Mouse (Mus musculus) thymus, postnatal 25 days (tissue): ENCODE data around the gene Alyref2.
A peak's percentile ranks its signal among the peaks of the same experiment; 100 is the strongest.

Experiments used
- DNase-seq: peaks from one replicate; pipeline ENCODE4 v3.0.0; 2022

Gene Alyref2

DNA sequence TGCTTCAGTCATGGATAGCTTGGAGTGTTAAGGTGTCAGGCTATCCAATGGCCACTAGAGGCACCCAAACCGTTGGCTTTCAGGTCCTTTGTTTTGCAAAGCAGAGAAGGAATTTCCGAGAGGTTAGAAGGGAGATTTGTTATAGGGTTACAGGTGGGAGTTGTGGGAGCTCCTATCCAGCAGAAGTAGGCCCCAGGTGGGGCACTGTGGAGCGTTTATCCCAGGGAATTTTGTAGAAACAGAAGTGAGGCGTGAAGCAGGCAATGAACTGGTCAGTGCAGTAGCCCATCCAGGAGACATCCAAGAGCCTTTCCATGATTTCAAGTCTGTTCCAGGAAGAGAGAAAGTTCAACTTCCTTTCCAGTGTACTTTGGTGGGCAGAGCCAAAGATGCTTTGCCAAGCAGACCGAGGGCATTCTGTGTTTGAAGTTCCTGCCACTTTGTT, 1.6 kb upstream of the Alyref2 start:
- peak; percentile 18 for DNase-seq

DNA sequence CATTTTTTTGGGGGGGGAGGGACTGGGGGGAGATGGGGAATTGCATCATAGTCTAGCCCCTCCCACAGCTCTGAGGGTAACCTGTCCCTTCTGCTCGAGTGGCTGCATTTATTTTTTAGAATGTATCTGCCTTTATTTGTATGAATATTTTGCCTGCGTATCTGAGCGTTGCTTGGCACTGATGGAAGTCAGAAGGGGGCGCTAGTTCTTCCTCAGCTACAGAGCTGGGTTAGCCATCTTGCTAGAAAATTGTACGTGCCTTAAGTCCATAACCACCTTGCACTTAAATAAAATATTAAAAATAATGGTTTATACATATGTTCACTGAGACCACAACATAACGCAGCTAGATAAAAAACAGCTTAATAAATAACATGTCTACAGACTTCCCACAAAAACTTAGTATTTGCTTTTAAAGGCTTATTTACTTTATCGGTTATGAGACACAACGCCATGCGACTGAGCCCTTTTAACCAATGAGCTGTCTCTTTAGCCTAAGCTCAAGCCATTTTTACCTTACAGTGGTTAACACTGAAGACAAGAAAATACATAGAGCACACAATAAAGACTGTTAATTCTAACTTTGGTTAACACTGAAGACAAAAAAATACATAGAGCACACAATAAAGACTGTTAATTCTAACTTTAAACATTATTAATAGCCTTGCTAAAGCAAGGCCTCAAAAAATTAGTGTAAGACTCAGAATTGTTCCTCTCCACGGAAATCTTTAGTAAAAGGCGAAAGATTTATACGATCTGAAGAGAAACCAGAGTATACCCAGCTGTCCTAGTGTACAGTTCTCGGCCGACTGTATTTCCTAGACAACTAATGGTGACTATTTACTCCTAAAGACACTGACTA, 659 bp upstream of the Alyref2 start:
- DNase-seq: peak; percentile 47

DNA sequence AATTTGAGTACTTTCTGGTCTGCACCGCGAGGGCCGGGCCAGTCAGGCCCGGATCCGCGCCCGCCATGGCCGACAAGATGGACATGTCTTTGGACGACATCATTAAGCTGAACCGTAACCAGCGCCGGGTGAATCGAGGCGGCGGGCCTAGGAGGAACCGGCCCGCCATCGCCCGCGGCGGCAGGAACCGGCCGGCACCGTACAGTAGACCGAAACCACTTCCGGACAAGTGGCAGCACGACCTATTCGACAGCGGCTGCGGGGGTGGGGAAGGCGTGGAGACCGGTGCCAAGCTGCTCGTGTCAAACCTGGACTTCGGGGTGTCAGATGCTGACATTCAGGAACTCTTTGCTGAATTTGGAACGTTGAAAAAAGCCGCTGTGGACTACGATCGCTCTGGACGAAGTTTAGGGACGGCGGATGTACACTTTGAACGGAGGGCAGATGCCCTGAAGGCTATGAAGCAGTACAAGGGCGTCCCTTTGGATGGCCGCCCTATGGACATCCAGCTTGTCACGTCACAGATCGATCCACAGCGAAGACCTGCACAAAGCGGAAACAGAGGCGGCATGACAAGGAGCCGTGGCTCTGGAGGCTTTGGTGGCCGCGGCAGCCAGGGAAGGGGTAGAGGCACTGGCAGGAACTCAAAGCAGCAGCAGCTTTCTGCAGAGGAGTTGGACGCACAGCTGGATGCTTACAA, 464 bp downstream of the Alyref2 start:
- peak; percentile 73 for DNase-seq

DNA sequence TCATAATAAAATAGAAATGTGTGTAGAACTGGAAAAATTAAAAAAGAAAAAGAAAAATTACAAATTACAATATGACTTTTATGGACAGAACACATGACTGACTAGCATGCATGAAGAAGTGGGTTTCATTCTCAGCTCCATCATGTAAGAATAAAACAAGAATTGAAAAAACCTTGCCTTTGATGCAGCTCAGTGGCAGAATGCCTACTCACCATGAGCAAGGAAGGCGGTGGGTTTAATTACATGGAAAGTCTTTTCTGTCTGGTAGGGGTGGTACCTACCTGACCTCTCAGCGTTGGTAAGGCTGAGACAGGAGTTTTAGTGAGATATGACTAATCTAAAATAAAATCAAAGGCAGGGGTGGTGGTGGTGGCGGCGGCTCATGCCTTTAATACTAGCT, 1.3 kb downstream of the Alyref2 start:
- DNase-seq: no peak

DNA sequence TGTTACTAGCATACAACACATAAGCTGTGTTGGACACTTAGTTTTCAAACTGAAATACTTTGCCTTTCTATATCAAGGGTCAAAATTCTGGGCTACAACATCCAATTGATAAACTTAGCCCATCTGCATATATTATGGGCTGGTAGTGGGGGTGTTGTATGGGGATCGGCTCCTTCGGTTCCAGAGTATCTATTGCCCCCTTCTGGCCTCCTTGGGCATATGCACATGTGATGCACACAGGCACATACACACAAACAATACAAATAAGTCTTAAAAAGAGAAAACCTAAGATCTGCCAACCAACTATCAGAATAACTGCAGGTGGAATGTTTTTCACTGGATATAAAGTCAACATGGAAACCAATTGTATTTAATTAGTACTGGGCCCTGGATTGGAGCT, 10.0 kb downstream of the Alyref2 start:
- DNase-seq: no peak

DNA sequence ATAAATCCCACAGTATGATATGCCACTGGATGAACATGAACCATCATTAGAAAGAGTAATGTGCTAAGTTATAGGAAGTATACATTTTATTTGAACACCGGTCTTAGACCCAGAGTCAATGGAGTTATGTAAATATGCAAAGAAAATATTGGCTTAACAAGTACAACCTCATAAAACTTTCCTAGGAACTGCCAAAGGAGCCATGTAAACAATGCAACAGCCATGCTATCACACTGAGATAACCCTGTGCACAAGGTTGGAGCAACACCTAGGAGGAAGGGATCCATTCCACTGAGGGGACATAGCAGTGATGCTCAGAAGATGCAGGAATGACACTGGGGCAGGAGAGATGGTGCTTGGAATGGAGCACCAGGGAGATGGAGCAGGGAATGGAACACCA, 10.5 kb downstream of the Alyref2 start:
- DNase-seq: no peak

DNA sequence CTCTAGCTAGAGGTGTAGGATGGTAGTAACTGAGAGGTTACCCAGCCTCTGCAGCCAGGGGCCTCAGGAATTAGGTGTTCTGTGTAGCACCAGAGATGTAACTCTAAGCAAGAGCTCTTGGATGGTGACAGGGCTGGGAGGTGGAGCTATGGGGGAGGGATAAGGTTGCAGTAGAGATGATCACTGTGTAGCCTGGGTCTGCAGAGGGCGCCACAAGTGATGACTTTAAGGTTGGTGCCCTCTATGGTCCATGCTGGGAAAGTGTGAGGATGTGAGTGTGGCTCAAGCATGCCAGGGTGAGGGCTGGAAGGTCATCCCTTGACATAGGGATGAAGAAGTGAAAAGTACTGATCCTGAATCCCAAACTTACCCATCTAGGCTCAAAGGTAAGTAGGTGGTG, 11.8 kb downstream of the Alyref2 start:
- DNase-seq: peak; percentile 31

DNA sequence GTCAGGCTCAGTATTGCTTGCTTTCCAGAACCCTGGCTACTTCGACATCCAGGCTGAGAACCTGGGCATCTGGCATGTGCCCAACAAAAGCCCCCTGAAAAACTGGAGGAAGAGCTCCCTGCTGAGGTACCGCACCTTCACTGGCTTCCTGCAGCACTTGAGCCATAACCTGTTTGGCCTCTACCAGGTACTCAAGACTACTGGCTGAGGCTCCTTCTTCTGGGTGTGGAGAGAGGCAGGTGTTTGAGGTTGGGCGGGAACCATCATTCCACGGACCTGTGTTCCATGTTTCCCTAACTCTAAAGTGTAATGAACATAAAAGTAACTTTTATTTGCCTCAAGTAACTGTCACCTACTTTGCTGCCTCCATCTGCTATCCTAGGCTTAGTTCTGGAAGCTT, 12.3 kb downstream of the Alyref2 start:
- DNase-seq: no peak

DNA sequence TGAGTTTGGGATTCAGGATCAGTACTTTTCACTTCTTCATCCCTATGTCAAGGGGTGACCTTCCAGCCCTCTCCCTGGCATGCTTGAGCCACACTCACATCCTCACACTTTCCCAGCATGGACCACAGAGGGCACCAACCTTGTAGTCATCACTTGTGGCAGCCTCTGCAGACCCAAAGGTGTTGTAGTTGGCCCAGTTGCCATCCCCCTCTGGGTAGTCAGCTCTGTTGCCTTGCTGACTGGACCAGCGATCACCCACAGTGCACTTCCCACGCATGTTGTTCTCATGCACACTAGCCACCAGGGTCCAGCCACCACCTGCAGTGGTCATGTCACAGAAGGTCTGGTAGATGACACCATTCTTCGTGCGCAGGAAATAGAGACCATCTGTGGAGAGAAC, 28.1 kb downstream of the Alyref2 start:
- no peak for DNase-seq

DNA sequence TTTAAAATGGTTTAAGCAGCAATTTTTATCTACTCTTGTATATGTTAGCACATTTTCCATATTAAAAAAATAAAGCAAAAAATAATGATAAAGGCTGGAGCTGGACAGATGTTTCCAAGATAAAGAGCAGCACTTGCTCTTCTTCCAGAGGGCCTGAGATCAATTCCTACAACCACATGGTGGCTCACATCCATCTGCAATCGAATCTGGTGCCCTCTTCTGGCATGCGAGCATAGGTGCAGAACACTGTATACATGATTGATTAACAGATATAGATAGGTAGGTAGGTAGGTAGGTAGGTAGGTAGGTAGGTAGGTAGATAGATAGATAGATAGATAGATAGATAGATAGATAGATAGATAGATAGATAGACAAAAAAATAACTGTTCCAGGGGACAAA, 29.6 kb downstream of the Alyref2 start:
- DNase-seq: peak; percentile 25

DNA sequence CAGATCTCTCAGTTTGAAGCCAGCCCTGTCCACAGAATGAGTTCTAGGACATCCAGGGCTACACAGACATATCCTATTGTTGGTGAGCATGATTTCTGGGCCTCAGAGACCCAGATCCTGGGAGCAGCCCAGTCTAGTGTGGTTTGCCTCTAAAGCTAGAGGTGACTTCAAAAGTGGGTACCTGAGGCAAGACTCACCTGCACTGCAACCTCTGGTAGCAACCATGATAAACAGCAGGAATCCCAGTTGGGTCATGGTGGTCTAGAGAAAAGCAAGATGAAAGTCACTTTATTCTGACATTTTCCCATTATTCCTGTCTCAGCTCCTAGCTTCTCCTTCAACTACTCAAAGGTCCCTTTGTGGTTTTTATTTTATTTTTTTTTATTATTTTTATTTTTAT, 31.3 kb downstream of the Alyref2 start:
- DNase-seq: no peak

DNA sequence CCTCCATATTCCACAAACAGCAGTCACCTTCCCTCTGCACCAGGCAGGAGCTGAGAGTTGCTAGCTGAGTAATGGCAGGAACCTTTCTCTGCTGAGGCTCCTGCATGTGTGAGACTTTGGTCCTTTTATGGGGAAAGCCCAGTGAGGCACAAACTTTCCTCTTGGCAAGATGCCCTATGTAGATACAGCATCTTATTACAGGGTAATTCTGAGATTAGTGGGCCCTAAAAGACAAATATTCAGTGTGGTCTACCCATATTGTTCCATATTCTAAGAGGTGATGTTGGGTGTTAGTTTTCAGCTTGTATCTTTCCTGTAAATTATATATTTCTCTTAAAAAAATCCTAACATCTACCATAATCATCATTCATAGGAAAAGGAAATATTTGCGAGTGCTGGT, 31.9 kb downstream of the Alyref2 start, which contains the start of gene Itln1:
Itln1 (minus strand) TSS at position 101 of the 400 bp plus-strand sequence.
- no peak for DNase-seq

DNA sequence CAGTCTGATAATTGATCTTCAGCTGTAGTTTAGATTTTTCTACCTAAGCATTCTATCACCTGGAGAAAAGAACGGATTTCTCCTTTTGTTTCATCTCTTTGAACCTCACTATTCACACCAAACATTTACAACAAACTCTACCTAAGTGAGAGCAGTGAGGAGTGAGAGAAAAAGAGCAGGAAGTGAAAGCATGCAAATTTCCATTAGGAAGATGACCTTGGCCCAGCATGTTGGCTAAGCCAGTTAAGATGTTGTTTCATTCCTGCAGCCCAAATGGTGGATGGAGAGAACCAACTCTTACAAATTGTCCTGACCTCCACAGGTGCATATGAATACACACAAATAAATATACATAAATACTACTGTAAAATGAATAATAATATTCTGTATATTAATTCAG, 37.4 kb downstream of the Alyref2 start:
- DNase-seq: no peak

DNA sequence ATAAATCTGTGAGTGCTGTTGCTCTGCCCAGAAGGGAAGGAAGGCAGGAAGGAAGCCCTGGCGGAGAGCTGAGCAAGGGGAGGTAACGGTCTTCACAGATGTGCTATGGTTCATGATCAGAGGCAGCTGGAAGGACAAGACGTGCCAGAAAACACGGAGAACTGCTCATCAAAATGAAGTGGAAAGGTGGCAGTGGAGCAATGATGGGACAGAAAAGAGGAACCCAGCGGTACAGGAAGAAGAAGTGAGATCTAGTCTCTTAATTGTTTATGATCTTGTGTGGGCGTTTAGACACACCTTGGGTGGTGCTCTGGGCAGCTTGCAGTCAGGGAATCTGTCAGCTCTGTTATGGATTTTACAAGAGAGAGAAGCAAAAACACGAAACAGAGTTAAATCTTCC, 48.0 kb downstream of the Alyref2 start:
- peak; percentile 20 for DNase-seq

DNA sequence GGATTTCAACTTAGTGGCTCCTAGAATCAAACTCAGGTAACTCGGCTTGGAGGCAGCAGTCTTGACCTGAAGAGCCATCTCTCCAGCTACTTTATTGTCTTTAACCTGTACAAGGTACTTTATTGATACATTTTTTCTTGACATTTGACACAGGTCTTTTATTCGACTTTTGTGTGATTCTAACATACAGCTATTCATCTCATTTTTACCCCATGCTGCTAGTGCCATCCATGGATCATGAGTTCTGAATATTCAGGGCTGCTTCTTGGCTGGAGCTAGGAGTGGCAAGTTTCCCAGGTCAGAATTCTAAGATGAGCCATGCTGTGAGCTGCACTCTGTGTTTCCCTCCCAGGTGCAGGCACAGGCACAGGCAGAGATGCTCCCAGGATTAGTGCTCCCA, 49.0 kb downstream of the Alyref2 start:
- DNase-seq: no peak

DNA sequence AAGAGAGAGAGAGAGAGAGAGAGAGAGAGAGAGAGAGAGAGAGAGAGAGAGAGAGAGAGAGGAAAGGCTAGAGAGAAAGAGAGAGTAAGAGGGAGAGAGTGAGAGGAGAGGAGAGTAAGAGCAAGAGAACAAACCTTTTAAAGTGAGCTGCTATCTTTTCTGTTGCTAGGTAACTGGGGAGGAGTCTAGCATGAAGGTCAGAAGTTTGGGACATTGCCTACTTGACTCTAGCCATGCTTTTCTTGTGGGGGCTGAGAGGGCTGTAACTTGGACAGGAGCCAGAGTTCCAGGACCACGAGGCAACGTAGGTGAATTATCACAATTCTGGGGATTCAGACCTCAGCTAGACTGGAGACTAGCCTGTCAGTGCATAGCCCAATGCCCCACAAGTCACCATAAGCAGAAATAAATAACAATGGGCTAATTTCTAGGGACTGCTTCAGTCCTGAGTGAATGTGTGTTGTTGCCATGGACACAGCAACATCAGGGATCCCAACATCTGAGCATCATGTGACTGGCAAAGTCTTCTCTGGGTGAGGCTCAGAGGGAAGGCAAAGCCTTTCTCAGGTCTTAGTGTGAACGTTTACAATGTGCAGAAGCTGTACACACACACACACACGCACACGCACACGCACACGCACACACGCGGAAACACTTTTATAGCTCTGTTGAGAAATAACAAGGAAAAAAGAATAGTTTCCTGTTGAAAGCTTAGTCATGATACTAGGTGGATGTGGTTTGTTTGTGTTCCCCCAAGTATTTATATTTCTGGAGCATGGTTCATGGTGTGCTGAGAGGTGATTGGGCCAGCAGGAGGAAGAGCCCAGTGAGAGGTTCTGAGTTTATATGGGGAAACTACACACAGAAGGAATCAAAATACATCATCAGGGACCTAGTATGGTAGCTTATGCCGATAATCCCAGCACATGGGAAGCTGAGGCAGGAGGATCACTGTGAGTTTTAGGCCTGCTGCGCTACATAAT, 50.4 kb downstream of the Alyref2 start:
- DNase-seq: no peak
